Mouse (Mus musculus) layer of hippocampus, postnatal 14 days (tissue): ENCODE measurements around the gene Slc3a2. TPM values are rescaled to one million over a fixed set of nuclear protein-coding genes. Genes with fewer than 3 reads are reported as not detected.
A peak's percentile ranks its signal among the peaks of the same experiment; 100 is the strongest.

Experiments
- DNase-seq, 2 experiments: peaks; one replicate each; pipeline ENCODE4 v3.0.0; 2021 to 2022; ENCODE audit warnings: low spot score in 2 of 2, mixed read lengths in 1 of 2
- total RNA-seq, 2 experiments: library from RNA; stranded (reverse); gene quantifications; 2 replicates each; pipeline ENCODE4 v1.2.3; 2021

Slc3a2 gene
- total RNA-seq, 2 experiments from 2014 or later = 188 to 200 TPM

GRCm38 (mm10) chr19:8711949-8712869 lies 11.0 kb downstream of the Slc3a2 start:
- DNase-seq = no peak

- no peak for DNase-seq
Observed at GRCm38 (mm10) chr19:8711506-8711905, 11.7 kb downstream of the Slc3a2 start.

GRCm38 (mm10) chr19:8710057-8710456 lies 13.1 kb downstream of the Slc3a2 start:
- DNase-seq = peak in 1 of 2 experiments; percentile 65

GRCm38 (mm10) chr19:8708954-8709353 lies 14.2 kb downstream of the Slc3a2 start:
- no peak for DNase-seq

- DNase-seq = no peak
Observed at GRCm38 (mm10) chr19:8706930-8707329, 16.2 kb downstream of the Slc3a2 start.

- no peak for DNase-seq
Observed at GRCm38 (mm10) chr19:8706132-8706667, 17.0 kb downstream of the Slc3a2 start.

- DNase-seq = no peak
Observed at GRCm38 (mm10) chr19:8705026-8705708, 18.0 kb downstream of the Slc3a2 start.

GRCm38 (mm10) chr19:8703571-8703970 lies 19.6 kb downstream of the Slc3a2 start:
- DNase-seq = no peak

GRCm38 (mm10) chr19:8702458-8702857 lies 20.7 kb downstream of the Slc3a2 start:
- no peak for DNase-seq

GRCm38 (mm10) chr19:8699652-8700051 lies 23.5 kb downstream of the Slc3a2 start:
- DNase-seq = no peak

- DNase-seq = no peak
Observed at GRCm38 (mm10) chr19:8695330-8695729, 27.8 kb downstream of the Slc3a2 start.

- no peak for DNase-seq
Observed at GRCm38 (mm10) chr19:8692740-8693139, 30.4 kb downstream of the Slc3a2 start.

GRCm38 (mm10) chr19:8691871-8692539 lies 31.2 kb downstream of the Slc3a2 start:
- no peak for DNase-seq

- DNase-seq = no peak
Observed at GRCm38 (mm10) chr19:8683627-8684026, 39.5 kb downstream of the Slc3a2 start.

- DNase-seq = peak; percentile 69 to 89
Observed at GRCm38 (mm10) chr19:8682996-8683395, 40.2 kb downstream of the Slc3a2 start.

- no peak for DNase-seq
Observed at GRCm38 (mm10) chr19:8681633-8682362, 41.4 kb downstream of the Slc3a2 start.

- no peak for DNase-seq
Observed at GRCm38 (mm10) chr19:8679031-8679779, 44.0 kb downstream of the Slc3a2 start.

- DNase-seq = no peak
Observed at GRCm38 (mm10) chr19:8673336-8674063, 49.7 kb downstream of the Slc3a2 start.

GRCm38 (mm10) chr19:8672859-8673258 lies 50.3 kb downstream of the Slc3a2 start:
- DNase-seq = no peak
